Mouse (Mus musculus) skeletal muscle tissue, adult 2 months (tissue): ENCODE measurements around the gene Swap70.

Experiments
- DNase-seq: peaks from one replicate; pipeline ENCODE4 v3.0.0-alpha.2; 2012; ENCODE audit warnings: low read depth, low spot score

Swap70 gene

DNA sequence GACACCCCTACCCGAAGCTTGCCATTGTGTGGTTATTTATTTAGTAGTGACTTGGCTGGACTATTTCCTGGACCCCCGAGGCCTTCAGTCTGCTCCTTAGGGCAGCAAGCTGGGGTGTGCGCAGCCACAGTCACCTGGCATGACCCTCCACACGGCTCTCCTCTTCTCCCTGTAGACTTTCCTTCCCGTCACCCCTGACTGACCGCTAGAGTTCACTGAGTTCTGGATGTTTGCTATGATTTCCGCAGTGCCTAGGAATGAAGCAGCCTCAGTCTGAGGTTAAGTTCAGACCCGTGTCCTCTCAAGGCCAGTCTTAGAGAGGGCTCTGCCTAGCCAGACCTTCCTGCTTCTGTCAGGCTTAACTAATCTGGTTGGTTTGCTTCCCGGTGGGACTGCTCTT lies 50.3 kb downstream of the Swap70 start:
- DNase-seq: no peak

DNA sequence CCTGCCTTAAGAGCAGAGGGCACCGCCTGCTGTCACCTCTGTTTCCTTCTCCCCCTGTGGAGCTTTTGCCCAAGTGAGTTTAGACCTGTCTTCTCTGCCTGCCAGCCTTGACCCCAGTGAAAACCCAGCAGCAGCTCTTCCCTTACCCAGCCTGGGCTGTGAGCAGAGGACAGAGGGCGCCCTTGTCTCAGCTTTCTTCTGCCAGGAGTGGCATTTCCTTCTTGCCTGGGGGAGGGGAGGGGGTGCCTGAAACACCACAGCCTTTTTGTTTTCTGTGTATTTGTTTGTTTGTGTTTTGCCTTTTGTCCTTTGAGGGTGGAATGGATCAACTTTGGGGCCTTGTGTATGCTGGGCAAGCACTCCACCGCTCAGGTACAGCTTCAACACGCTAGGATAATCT lies 50.9 kb downstream of the Swap70 start:
- DNase-seq: no peak

DNA sequence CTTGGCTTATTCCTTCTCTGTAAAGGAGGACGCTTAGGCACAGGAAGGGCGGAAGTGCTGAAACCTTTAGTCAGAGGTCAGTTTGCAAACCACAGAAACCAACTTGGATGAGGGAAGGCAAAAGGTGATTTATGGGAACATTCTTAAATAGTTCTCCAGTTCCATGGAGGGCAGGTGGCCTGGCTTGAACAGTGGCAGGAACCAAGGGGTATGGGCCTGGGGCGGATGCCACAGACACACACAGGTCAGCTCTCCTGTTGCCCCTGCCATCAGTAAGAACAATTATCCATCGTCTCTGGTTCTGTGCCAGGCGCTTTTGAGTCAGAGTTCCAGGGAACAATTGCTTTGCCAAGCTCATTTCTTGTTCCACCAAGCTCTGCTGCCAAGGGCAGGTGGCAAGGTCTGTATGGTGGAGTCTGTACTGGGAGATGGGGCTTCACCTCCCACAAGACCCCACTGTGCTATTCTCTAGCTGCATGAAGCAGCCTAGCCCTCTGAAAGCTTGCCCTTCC lies 56.3 kb downstream of the Swap70 start:
- no peak for DNase-seq

DNA sequence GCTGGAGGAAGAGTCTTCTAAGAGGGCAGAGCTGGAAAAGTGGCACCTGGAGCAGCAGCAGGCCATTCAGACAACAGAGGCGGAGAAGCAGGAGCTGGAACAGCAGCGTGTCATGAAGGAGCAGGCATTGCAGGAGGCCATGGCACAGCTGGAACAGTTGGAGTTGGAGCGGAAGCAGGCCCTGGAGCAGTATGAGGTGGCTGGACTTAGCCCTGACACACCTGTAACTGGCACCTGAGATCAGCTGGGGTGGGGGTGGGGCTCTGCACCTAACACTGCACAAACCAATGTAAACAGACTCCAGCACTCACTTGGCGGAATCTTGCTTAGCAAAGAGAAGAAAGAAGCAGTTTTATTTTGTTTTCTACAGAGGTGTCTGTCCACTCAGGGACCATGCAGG lies 57.7 kb downstream of the Swap70 start:
- DNase-seq: no peak

DNA sequence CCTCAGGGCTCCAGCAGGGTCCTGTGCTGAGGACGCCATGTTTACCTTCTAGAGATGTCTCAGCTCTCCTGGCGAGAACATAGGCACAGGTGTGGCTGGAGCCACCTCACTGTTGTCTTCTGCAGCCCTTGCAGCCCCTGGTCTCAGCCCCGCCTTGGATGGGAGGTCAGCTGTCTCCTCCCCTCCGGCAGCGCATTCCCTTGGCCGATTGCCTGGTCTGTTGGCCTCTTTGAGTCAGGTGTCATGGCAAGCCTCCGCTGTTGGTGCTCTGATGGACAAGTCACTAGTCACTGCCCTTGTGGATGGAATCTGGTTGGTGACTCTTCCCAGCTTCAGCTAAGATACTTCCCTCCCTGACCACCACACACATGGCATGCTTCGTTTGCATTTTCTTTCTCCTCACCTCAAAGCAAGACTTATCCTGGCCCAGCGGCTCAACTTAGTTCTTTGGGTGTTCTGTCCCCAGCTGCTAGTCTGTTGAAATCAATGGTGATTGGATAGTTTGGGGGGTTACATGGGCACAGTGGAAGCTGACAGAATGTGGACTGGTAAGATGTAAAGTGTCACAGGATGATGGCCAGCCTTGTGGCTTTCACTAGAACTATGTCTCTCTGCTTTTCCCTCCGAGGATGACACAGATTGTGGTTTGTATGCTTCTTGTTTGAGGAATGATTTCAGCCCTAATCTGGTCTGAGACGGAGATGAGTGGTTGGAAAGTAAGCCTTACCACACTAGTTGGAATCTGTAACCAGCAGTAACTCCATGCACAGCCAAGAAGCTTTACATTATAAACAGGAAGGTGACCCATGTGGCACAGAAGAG lies 60.1 kb downstream of the Swap70 start:
- DNase-seq: no peak

DNA sequence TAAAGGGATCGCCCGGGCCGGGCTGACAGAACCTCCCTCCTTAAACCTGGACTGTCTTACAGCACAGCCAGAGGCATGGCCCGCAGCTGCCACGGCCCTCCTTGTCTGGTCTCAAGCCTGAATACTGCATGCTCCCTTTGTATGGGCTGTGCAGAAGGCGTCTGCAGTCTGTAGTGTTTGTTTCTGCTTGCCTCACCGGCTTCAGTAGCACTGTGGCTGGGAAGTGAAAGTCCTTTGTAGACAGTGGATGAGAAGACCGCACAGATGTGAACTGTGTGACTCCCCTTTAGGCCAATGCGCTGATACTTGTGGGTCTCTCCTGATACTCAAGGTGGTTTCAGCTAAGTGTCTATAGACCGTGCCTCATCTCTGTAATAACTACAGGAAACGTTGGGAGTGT lies 61.3 kb downstream of the Swap70 start:
- no peak for DNase-seq

DNA sequence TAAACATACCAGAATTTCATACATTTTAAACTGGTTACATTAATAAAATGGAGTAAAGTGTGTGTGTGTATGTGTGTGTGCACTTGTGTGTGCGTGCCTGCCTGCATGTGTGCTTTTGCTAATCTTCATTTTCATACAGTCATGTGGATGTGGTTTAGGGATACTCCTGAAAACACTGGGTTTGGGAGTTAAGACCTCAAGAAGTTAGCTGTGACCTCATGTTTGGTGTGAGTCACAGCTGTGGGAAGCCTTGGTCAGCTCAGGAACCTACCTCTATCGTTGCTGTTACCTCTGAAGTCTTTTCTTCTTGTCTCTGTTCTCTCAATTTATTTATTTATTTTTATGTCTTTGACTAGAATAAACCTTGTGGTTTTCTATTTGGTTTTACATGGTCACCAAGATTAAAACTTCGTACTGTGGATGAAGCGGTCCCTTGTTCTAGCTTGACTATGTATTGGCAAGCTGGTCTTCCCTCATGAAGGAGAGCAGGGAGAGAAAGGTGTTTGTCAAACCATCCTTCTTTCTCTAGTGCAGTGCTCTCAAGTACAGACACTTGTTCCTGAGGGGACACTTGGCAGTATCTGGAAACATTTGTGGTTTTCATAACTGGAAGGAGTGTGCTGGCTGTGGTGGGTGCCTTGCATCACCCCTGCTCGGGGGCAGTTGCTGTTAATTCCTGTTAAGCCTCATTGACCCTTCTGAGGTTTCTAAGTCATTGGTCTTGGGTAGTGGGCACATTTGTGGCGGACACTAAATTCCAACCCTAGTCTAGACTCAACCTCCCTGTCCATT lies 62.2 kb downstream of the Swap70 start:
- DNase-seq: no peak

DNA sequence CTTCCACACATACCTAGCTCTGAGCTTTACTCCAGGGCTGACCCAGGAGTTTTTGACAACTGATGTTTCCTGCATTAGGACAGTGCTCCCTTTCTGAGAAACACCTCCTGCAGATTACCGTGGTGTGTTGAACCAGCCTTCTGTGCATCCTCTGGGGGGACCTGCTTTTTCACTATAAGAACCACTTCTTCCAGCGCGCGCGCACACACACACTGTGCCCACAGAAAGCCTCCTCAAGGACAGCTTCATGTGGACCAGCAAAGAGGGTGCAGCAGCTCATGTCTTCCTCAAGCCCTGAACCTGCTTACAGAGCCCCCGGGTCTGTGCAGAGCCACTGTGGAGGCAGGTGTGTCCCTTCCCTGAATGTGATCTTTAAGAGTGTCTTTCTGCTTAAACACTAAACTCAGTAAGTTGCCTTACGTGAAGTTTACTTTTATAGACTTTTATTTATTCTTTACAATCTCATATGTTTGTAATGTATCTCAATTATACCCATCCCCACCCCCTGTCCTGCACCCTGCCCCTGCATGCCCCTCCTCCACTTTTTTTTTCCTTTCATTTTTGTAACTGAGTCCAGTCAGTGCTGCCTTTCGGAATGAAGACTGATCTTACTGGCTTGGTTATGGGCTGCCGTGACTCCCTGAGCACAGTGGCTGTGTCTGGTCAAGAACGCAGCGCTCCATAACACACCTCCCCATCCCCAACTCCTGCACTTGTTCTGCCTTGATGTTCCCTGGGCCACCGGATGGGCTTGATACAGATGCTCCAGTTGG lies 63.8 kb downstream of the Swap70 start:
- no peak for DNase-seq

DNA sequence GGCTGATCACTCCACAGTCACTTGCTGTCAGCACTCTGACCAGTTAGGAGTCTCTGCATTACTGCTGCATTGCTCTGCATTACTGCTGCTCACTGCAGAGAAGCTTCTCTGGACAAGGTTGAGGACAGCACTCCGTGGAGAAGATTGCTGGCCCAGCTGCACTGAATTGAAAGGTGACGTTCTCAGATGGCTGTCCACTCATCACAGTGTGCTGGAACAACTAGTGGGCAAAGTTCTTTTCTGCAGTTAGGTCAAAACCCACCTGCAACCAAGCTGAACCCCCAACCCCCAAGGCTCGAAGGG lies 64.3 kb downstream of the Swap70 start:
- no peak for DNase-seq

DNA sequence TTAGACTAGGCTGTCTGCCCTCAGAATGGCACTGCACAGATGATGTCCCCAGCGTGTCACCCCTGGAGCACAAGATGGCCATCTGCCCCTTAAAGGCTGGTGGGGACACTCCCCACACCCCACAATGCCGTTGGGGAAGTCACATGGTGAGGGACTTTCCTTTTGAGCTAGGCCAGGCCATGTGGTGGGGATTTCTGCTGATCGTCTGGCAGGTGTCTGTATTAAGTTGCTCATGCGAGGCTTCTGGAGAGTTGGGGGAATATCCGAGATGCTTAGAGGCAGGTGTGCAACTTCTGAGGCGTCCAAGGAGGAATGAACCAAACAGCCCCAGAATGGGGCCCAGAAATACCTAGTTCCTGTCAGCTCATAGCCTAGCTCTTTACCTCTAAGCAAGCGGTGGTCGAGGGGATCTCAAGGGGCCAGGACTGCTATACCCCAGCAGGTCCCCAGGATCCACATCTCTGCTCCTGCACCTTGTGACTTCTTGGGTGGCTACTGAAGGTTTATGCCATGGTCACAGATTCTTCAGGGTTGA lies 64.8 kb downstream of the Swap70 start:
- no peak for DNase-seq

DNA sequence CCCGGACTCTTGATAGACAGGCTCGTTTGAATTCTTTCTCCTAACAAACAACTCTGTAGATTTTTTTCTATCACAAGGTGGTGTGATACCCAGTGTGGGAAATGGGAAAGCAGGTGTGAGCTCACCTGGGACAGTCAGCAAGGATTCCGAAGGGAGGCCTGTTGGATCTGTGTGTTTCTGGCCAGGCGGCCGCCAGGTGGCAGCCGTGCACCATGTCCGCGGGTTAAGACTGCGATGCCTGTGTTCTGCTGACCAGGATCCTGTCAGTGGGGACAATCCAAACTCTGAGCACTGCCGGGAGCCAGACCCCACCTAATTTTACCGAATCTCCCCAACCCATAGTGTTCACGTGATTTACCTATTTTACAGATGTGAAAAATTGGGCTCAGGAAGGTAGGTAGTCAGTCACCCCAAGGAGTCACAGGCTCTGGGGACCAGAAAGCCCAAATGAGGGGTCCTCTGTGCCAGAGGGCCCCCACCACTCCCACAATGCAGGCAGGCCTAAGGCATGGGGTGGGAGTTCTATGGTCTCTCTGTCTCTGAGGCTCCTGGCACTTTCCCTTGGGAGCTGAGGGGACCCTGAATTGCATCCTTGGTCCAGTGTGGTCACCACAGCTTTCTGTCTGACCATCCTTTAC lies 65.4 kb downstream of the Swap70 start:
- DNase-seq: peak; percentile 69

DNA sequence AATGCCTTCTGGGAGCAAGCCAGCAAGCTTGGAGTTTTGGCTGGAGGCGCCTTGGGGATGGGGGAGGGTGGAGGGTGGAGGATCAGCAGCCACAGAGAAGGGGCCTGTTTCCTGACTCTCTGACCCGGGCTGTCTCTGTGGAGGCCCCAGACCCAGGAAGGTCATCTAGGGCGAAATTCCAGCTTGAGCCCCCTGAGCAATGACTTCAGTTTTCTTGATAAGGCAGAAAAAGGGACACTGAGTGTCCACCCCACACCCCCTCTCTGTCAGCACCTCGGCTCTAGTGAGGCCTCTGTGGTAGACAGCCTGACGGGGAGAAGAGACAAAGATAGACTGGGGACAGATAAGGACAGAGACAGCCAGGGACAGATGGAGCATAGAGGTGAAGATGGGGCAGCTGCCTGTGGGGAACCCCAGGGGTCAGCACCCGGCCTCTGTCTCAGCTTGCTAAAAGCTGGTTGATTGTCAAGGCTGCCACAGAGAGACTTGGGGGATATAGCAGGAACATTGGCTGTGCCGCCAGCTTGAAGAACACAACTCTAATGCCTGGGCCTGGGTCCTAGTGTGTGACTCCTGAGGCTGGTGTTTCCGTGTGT lies 66.1 kb downstream of the Swap70 start:
- DNase-seq: peak; percentile 22

DNA sequence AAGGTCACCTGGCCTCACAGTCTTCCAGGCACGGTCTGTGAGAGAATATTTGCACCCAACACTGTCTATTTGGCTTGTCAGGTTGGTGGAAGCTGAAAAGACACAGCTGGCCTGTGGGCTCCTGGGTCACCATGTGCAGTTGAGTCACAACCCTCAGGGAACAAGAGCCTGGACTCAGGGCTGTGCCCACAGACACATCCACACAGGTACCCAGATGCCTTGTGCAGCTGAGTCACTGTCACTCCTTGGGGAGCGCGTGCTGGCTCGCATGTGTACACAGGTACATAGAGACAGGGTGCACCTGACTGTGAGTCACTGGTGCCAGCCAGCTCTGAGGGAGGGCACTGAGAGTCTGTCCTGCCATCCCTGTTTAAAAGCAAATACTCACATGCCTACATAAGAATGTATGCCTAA lies 66.7 kb downstream of the Swap70 start:
- no peak for DNase-seq

DNA sequence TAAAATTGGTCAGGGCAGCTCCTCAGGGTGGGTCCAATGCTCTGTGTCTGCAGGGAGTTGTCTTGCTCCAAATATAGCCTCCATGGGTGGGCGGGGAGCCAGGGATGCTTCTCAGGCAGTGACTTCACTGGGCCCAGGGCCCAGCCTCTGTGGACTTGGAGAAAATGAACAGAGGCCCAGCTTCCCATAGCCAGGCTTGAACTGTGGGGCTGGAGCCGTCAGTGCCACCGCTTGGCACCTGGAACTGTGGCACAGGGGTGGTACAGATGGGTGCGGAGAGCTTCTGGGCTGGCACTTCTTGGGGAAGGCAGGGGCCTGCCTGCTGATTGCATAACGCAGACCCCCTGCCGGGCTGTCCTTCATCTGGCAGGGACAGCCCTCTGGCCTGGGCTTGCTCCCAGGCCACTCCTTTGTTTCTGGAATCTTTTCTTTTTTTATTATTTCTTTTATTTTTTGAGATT lies 67.2 kb downstream of the Swap70 start:
- DNase-seq: peak; percentile 92

DNA sequence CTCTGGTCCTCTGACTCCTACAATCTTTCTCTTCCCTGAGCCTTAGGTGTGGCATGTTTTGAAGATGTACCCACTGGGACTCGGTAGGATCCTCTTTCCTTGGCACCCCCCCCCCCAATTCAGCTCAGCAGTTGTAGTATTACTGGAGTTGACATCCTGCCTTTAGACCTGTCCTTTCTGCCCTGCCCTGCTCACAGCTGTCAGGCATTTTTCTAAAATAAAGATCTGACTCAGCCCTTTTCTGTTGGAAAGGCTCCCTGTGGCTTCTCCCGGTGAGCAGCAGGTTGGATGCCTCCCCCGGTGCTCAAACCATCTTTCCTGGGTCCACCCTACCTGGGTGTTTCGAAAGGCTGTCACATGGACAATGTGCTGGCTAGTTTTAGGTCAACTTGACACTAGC lies 68.1 kb downstream of the Swap70 start:
- no peak for DNase-seq

DNA sequence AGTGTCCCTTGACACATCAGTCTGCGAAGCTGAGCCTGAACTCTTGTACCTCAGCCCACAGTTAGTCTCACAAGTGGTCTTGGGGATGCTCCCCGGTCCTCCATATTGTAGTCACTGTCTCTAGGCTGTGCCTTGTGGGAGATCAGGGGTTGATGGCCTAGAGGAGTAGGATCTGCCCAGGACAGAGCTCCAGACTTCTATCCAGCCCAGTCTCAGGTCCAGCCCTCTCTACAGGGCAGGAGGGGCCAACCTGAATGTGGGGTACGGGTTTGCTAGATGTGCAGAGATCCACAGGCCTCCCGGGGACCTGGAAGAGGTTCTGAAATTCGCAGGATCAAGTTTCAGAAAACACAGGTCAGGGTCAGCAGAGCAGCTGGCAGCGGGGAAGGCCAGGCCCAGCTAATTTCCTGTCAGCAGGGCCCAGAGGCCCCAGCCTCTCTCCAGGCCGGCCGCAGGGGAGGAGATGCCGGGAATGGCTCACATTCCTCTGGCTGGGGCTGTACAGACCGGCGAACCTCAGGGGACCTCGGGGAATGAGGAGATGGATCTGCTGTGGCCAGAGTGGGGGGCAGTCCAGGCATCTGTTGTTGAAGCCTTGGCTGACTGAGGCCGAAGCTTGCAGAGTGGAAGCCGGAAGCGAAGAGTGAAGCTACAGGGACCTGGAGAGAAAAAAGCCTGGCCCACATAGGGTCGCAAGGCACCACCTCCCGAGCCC lies 75.5 kb downstream of the Swap70 start:
- peak; percentile 88 for DNase-seq

DNA sequence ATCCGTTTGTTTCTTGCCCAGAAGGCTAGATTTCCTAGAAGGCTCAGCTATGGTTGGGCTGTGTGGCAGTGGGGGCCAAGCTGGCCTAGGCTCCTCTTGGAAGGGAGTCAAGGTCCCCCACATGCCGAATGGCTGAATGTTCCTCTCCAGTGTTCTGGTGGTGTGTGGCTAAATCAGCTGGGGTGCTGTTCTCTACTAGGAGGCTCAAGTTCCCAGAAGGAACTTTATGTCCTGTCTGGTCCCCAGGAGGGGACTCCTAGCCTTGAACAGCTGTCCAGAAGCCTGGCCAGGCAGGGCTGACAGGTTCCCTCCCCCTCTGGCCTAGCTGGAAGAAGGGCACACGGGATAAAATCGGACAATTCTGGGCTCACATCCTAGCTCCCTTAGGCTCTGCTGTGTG lies 76.1 kb downstream of the Swap70 start:
- DNase-seq: peak; percentile 83

DNA sequence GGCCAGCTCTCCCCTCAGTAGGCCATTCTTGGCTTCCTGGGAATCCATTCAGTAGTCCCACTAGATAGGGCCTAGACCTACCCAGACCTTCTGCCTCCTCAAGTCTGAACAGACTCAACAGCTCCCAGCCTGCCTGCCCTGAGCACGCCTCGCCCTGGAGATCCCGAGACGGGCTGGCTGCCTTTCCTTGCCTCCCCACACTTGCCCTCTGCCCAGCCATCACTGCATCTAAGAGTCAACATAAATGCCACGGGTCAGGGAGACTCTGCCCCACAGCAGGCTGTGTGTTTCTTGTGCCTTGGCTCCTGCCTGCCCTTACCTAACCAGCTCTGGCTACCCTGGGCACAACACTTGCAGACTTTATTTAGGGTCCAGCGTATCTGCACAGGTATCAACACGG lies 76.6 kb downstream of the Swap70 start:
- no peak for DNase-seq

DNA sequence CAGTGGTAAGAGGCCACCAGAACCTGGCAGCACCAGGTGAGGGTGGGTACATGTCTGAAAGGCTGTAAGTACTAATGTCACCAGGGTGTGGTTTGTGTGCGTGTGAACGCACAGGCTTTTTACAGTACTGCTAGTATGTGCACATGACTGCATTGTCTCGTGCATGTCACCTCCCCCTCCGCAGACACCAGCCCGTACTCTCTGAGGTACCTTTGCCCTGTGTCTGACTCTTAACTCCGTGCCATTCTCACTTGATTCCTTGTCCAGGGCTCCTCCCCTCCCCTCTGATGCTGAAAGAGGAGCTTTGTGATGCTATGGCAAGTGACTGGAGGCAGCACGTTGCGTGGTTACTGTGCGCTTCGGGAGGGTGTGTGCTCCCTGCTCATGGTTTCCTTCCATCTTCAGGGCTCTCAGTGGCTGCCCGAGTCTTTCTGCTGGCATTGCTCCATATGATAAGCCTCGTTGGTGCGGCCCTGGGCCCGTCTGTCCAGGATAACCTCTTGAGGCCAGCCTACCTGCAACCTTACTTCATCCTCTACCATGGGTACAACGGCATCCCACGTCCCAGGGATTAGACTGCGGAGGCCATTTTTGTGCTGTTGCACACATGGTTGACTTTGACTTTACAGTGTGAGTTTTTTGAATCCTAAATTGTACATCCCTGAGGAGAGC lies 77.4 kb downstream of the Swap70 start:
- no peak for DNase-seq

DNA sequence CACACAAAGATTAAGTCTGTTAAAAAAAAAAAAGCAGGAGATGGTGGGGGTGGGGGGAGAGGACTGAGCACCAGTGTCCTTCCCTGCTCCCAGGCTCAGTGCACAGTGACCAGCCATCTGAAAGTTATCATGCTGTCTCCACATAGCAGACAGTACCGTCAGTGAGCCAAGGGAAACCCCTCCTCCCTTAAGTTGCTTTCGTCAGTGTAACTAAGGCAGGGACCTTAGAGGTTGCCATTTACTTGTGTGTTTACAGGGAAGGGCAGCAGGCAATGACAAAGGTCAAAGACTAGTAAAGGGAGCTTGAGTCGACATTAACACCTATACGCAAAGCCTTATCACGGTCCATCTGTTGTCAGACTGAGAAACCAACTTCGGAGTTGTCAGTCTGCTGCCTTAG lies 81.4 kb downstream of the Swap70 start:
- no peak for DNase-seq
